Mouse (Mus musculus) neural tube, embryonic 12.5 days (tissue): ENCODE measurements around the gene Gabbr1. TPM values are rescaled to one million over a fixed set of nuclear protein-coding genes. Genes with fewer than 3 reads are reported as not detected.
"Not testable (repeated sequence)": the region's sequence is repeated elsewhere in the genome, so short reads cannot be mapped to it uniquely, and the experiment has no call there.

Experiments used
- ATAC-seq: fragments of 200-750 bp; cut with Nextera tagmentation; 2 replicates; pipeline ENCODE4 v1.8.0; 2017; ENCODE audit warnings: low read depth, mild to moderate bottlenecking, moderate TSS enrichment, moderate library complexity; ENCODE audit not compliant: low FRiP score
- H3K27ac ChIP-seq: fragments of 300-500 bp; sonication (generic); 2 replicates; pipeline ENCODE4 v1.5.1; 2016
- H3K27me3 ChIP-seq: fragments of 300-500 bp; sonication (generic); replicated peaks from 2 replicates; pipeline ENCODE4 v1.6.1; 2016; ENCODE audit warnings: mild to moderate bottlenecking
- H3K36me3 ChIP-seq: fragments of 300-500 bp; sonication (generic); 2 replicates; pipeline ENCODE4 v1.6.1; 2016; ENCODE audit warnings: mild to moderate bottlenecking
- H3K4me1 ChIP-seq: fragments of 300-500 bp; sonication (generic); 2 replicates; pipeline ENCODE4 v1.6.1; 2016
- H3K4me2 ChIP-seq: fragments of 300-500 bp; sonication (generic); replicated peaks from 2 replicates; pipeline ENCODE4 v1.6.1; 2016; ENCODE audit warnings: mild to moderate bottlenecking
- H3K4me3 ChIP-seq: fragments of 300-500 bp; sonication (generic); 2 replicates; pipeline ENCODE4 v1.5.1; 2016
- H3K9ac ChIP-seq: fragments of 300-500 bp; sonication (generic); 2 replicates; pipeline ENCODE4 v1.6.1; 2016; ENCODE audit warnings: mild to moderate bottlenecking
- H3K9me3 ChIP-seq: fragments of 300-500 bp; sonication (generic); 2 replicates; pipeline ENCODE4 v1.6.1; 2016; ENCODE audit warnings: mild to moderate bottlenecking
- WGBS: fragments of 180-500 bp; shearing (Covaris S2); methylation state at CpG from one replicate; pipeline ENCODE4 v1.1.7; 2016; 5-methylcytosine and 5-hydroxymethylcytosine counted together
- polyA plus RNA-seq: library from polyadenylated mRNA; unstranded; fragments of >200 nt; fragmentation: Nextera tagmentation; extraction: Ambion mirVana; gene quantifications from 2 replicates; pipeline ENCODE4 v1.2.1, GENCODE M21; 2016

Gene Gabbr1
- polyA plus RNA-seq, 1 experiment from 2014 or later, result 44.6 TPM

- Histone ChIP-seq H3K9ac (no peak overlapping the region), H3K36me3 (no peaks in the 10 kb centered on the region), H3K4me1 (no peaks in the 10 kb centered on the region), H3K4me3 (no peak overlapping the region), H3K27me3 (no peaks in the 10 kb centered on the region), H3K27ac (no peak overlapping the region), H3K9me3 (no peaks in the 10 kb centered on the region), H3K4me2 (no peak overlapping the region)
- ATAC-seq, result no peak
- WGBS, result 60% methylated on average over 3 of the region's 3 CpGs
Observed at GRCm38 (mm10) chr17:37018328-37018727, 27.4 kb upstream of the Gabbr1 start.

- not testable (repeated sequence) for ATAC-seq
- 94% methylated on average over 5 of the region's 5 CpGs for WGBS
Observed at GRCm38 (mm10) chr17:37019242-37019641, 26.5 kb upstream of the Gabbr1 start.

GRCm38 (mm10) chr17:37022628-37023576, 22.9 kb upstream of the Gabbr1 start, which contains the start of gene Mog:
Gene Mog (minus strand): TSS chr17:37023398.
- WGBS, result 76% methylated on average over 9 of the region's 9 CpGs
- no peak for ATAC-seq

More at GRCm38 (mm10) chr17:37019242-37019641, 26.5 kb upstream of the Gabbr1 start:
- not testable (repeated sequence) for H3K9ac ChIP-seq, H3K27ac ChIP-seq, H3K9me3 ChIP-seq, H3K4me1 ChIP-seq, H3K4me3 ChIP-seq, H3K36me3 ChIP-seq, H3K27me3 ChIP-seq, H3K4me2 ChIP-seq

GRCm38 (mm10) chr17:37026425-37026824, 19.3 kb upstream of the Gabbr1 start:
- whole genome bisulfite sequencing, result 58% methylated on average over 2 of the region's 2 CpGs
- H3K36me3 ChIP-seq, result no peaks in the 10 kb centered on the region
- no peaks in the 10 kb centered on the region for H3K27me3 ChIP-seq
- no peak overlapping the region for H3K27ac ChIP-seq
- ATAC-seq, result no peak
- no peaks in the 10 kb centered on the region for H3K9me3 ChIP-seq
- no peak overlapping the region for H3K4me3 ChIP-seq
- H3K9ac ChIP-seq, result no peak overlapping the region
- H3K4me1 ChIP-seq, result no peaks in the 10 kb centered on the region
- no peak overlapping the region for H3K4me2 ChIP-seq

More at GRCm38 (mm10) chr17:37022628-37023576, 22.9 kb upstream of the Gabbr1 start, which contains the start of gene Mog:
- H3K4me2 ChIP-seq, result no peak within 1 kb of the TSS
- no peak within 1 kb of the TSS for H3K4me3 ChIP-seq
- H3K27ac ChIP-seq, result no peak within 1 kb of the TSS
- no peaks in the 10 kb centered on the region for H3K36me3 ChIP-seq
- H3K27me3 ChIP-seq, result no peaks in the 10 kb centered on the region
- no peaks in the 10 kb centered on the region for H3K9me3 ChIP-seq
- no peak within 1 kb of the TSS for H3K9ac ChIP-seq
- H3K4me1 ChIP-seq, result no peaks in the 10 kb centered on the region

GRCm38 (mm10) chr17:37027486-37027885, 18.3 kb upstream of the Gabbr1 start:
- Histone ChIP-seq H3K36me3 (no peaks in the 10 kb centered on the region), H3K27ac (no peak overlapping the region), H3K4me1 (no peaks in the 10 kb centered on the region), H3K9ac (no peak overlapping the region), H3K4me3 (no peak overlapping the region), H3K4me2 (no peak overlapping the region), H3K9me3 (no peaks in the 10 kb centered on the region), H3K27me3 (no peaks in the 10 kb centered on the region)
- no peak for ATAC-seq
- WGBS, result 97% methylated on average over 4 of the region's 4 CpGs

- Histone ChIP-seq H3K27ac (peak overlapping the region; percentile 94), H3K4me3 (peak overlapping the region; percentile 28), H3K9ac (peak overlapping the region; percentile 51), H3K27me3 (no peaks in the 10 kb centered on the region), H3K4me2 (peak overlapping the region; percentile 57), H3K9me3 (no peaks in the 10 kb centered on the region), H3K4me1 (no peaks in the 10 kb centered on the region), H3K36me3 (no peaks in the 10 kb centered on the region)
- WGBS, result 5% methylated on average over 10 of the region's 10 CpGs
- peak; percentile 30 for ATAC-seq
Observed at GRCm38 (mm10) chr17:37028212-37028611, 17.6 kb upstream of the Gabbr1 start.

GRCm38 (mm10) chr17:37028683-37029120, 17.1 kb upstream of the Gabbr1 start:
- H3K27ac ChIP-seq, result peak overlapping the region; percentile 94
- peak overlapping the region; percentile 51 for H3K9ac ChIP-seq
- H3K27me3 ChIP-seq, result no peaks in the 10 kb centered on the region
- peak overlapping the region; percentile 28 for H3K4me3 ChIP-seq
- H3K4me1 ChIP-seq, result no peaks in the 10 kb centered on the region
- WGBS, result under 1% methylated on average over 14 of the region's 14 CpGs
- ATAC-seq, result peak; percentile 99
- H3K4me2 ChIP-seq, result peak overlapping the region; percentile 57
- no peaks in the 10 kb centered on the region for H3K36me3 ChIP-seq
- H3K9me3 ChIP-seq, result no peaks in the 10 kb centered on the region

- H3K4me2 ChIP-seq, result peak overlapping the region; percentile 57
- no peaks in the 10 kb centered on the region for H3K4me1 ChIP-seq
- no peaks in the 10 kb centered on the region for H3K36me3 ChIP-seq
- peak overlapping the region; percentile 94 for H3K27ac ChIP-seq
- peak overlapping the region; percentile 28; the same call in 1 of the 2 replicates for H3K4me3 ChIP-seq
- peak; percentile 35 for ATAC-seq
- no peaks in the 10 kb centered on the region for H3K27me3 ChIP-seq
- peak overlapping the region; percentile 51; the same call in 1 of the 2 replicates for H3K9ac ChIP-seq
- WGBS, result 72% methylated on average over 8 of the region's 8 CpGs
- H3K9me3 ChIP-seq, result no peaks in the 10 kb centered on the region
Observed at GRCm38 (mm10) chr17:37029162-37029561, 16.6 kb upstream of the Gabbr1 start.

- no peak for ATAC-seq
- Histone ChIP-seq H3K9ac (no peak overlapping the region), H3K9me3 (no peaks in the 10 kb centered on the region), H3K36me3 (no peaks in the 10 kb centered on the region), H3K4me1 (no peaks in the 10 kb centered on the region), H3K4me3 (no peak overlapping the region), H3K4me2 (no peak overlapping the region), H3K27me3 (no peaks in the 10 kb centered on the region), H3K27ac (no peak overlapping the region)
- WGBS, result 81% methylated on average over 2 of the region's 2 CpGs
Observed at GRCm38 (mm10) chr17:37039127-37039894, 6.5 kb upstream of the Gabbr1 start.

- Histone ChIP-seq H3K27me3 (peaks cover 8% of the 10 kb centered on the region), H3K4me2 (peak overlapping the region; percentile 85), H3K4me1 (peaks cover 28% of the 10 kb centered on the region), H3K27ac (peak overlapping the region; percentile 58), H3K9me3 (no peaks in the 10 kb centered on the region), H3K9ac (peak overlapping the region; percentile 94), H3K4me3 (peak overlapping the region; percentile 79), H3K36me3 (no peaks in the 10 kb centered on the region)
- whole genome bisulfite sequencing, result 84% methylated on average over 7 of the region's 7 CpGs
- no peak for ATAC-seq
Observed at GRCm38 (mm10) chr17:37044651-37045244, 1.0 kb upstream of the Gabbr1 start.

- Histone ChIP-seq H3K36me3 (no peaks in the 10 kb centered on the region), H3K27ac (peak overlapping the region; percentile 81), H3K4me2 (peak overlapping the region; percentile 85), H3K4me3 (peak overlapping the region; percentile 79), H3K9me3 (no peaks in the 10 kb centered on the region), H3K9ac (peak overlapping the region; percentile 94), H3K27me3 (peaks cover 8% of the 10 kb centered on the region), H3K4me1 (peaks cover 41% of the 10 kb centered on the region)
- ATAC-seq, result peak; percentile 51
- 1% methylated on average over 44 of the region's 58 CpGs for WGBS
Observed at GRCm38 (mm10) chr17:37046312-37047112, 746 bp downstream of the Gabbr1 start.
